Mouse (Mus musculus) heart, postnatal 0 days (tissue): ENCODE measurements around the gene Sde2.

Source experiments
- CTCF ChIP-seq: IDR thresholded peaks from 2 replicates; pipeline ENCODE4 v1.5.1; 2016; ENCODE audit warnings: antibody characterized with exemption, control low read depth, low read depth
- EP300 ChIP-seq: IDR thresholded peaks from 2 replicates; pipeline ENCODE4 v1.6.1; 2016; ENCODE audit warnings: antibody characterized with exemption, low read depth

- TF ChIP-seq CTCF (no peak), EP300 (no peak)
Measured at GRCm38 (mm10) chr1:180837186-180837585, 13.7 kb upstream of the Sde2 start.
